Mouse (Mus musculus) heart, embryonic 10.5 days (tissue): ENCODE results near the gene Slc6a20b. TPM values are rescaled to one million over a fixed set of nuclear protein-coding genes. Genes with fewer than 3 reads are reported as not detected.

Experiments used
- DNase-seq: peaks from one replicate; pipeline ENCODE4 v3.0.0-alpha.2; 2017; ENCODE audit warnings: low spot score
- H3K27ac ChIP-seq: fragments of 300-500 bp; sonication (generic); 2 replicates; pipeline ENCODE4 v1.5.1; 2016; ENCODE audit warnings: mild to moderate bottlenecking
- H3K27me3 ChIP-seq: fragments of 300-500 bp; sonication (generic); 2 replicates; pipeline ENCODE4 v1.6.1; 2016; ENCODE audit warnings: mild to moderate bottlenecking; ENCODE audit not compliant: poor library complexity, insufficient read depth, severe bottlenecking
- H3K36me3 ChIP-seq: fragments of 300-500 bp; sonication (generic); 2 replicates; pipeline ENCODE4 v1.6.1; 2016; ENCODE audit warnings: mild to moderate bottlenecking, moderate library complexity
- H3K4me1 ChIP-seq: fragments of 300-500 bp; sonication (generic); 2 replicates; pipeline ENCODE4 v1.6.1; 2016; ENCODE audit warnings: mild to moderate bottlenecking
- H3K4me3 ChIP-seq: fragments of 300-500 bp; sonication (generic); 2 replicates; pipeline ENCODE4 v1.5.1; 2016; ENCODE audit warnings: mild to moderate bottlenecking, moderate library complexity
- H3K9me3 ChIP-seq: fragments of 300-500 bp; sonication (generic); 2 replicates; pipeline ENCODE4 v1.6.1; 2016; ENCODE audit warnings: mild to moderate bottlenecking, moderate library complexity
- WGBS: fragments of 180-500 bp; shearing (Covaris S2); methylation state at CpG from one replicate; pipeline ENCODE4 v1.1.7; 2016; 5-methylcytosine and 5-hydroxymethylcytosine counted together
- polyA plus RNA-seq: library from polyadenylated mRNA; unstranded; fragments of >200 nt; fragmentation: Nextera tagmentation; extraction: Ambion mirVana; gene quantifications from 2 replicates; pipeline ENCODE4 v1.2.1, GENCODE M21; 2016

The Slc6a20b gene
- polyA plus RNA-seq, 1 experiment from 2014 or later: 0.35 TPM

DNA sequence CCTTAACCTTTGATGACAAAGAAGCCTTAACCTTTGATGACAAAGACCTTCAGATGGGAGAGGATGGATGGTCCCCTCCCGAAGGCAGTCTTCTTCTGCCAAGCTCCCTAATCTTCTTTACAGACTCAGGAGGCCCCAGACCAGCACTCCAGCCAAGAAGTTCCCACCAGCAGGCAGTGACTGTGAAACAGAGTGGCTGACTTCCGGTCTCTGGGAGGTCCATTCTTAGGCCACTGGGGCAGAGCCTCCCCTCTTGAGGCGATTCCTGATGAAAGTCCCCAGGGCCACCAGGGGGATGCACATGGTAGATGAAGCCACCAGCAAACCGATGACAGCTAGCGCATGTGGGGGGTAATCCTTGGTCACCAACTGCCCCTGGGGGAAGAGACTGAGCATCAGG is 4.4 kb upstream of the Slc6a20b start:
- Histone ChIP-seq H3K4me1 (peaks cover 5% of the 10 kb centered on the region), H3K9me3 (no peaks in the 10 kb centered on the region), H3K36me3 (no peaks in the 10 kb centered on the region), H3K27me3 (peaks cover 18% of the 10 kb centered on the region; the same call in 1 of the 2 replicates), H3K27ac (no peak overlapping the region), H3K4me3 (no peak overlapping the region)
- DNase-seq: no peak
- 64% methylated on average over 5 of the region's 5 CpGs for WGBS

DNA sequence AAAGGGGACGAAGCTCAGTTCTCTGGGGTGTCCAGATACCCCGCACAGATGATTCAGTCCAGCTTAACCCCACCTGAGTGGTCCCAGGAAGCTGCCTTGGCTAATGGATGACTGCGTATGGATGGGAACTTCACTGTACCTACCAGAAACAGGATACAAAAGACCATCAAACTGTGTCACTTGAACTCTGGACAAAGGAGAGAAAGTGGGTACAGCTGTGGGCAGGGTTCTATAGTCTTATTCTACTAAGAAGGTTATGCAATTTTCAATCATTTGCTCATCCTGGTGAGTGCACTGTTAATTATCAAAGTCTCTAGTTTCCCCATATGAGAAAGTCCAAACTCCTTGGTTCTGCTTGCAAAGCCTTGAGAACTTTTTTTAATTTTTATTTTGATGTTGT is 628 bp upstream of the Slc6a20b start:
- DNase-seq: no peak
- no peak overlapping the region for H3K27ac ChIP-seq
- peaks cover 4% of the 10 kb centered on the region; the same call in 1 of the 2 replicates for H3K27me3 ChIP-seq
- WGBS: 84% methylated on average over 3 of the region's 3 CpGs
- H3K9me3 ChIP-seq: no peaks in the 10 kb centered on the region
- no peak overlapping the region for H3K4me3 ChIP-seq
- no peaks in the 10 kb centered on the region for H3K4me1 ChIP-seq
- H3K36me3 ChIP-seq: no peaks in the 10 kb centered on the region

DNA sequence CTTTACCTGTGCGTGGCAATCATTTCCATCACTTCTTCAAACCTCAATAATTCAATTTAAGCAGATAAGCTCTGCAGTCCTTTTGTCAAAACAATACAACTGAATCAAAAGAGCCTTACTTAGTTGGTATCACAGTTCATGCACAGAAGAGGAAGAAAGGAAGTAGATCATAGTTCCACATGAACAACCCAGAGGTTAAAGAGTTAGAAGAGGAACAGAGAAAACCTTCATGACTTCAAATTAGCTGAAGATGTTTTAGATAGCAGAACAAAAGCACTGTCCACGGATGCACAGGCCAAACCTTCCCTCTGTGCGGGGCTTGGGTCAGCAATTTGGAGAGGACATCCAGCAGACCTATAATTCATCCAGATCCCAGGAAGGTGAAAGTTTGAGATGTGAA is 699 bp downstream of the Slc6a20b start:
- Histone ChIP-seq H3K36me3 (no peaks in the 10 kb centered on the region), H3K27ac (no peak overlapping the region), H3K4me1 (no peaks in the 10 kb centered on the region), H3K27me3 (no peaks in the 10 kb centered on the region), H3K9me3 (no peaks in the 10 kb centered on the region), H3K4me3 (no peak overlapping the region)
- DNase-seq: no peak
- WGBS: 83% methylated on average over 3 of the region's 3 CpGs

DNA sequence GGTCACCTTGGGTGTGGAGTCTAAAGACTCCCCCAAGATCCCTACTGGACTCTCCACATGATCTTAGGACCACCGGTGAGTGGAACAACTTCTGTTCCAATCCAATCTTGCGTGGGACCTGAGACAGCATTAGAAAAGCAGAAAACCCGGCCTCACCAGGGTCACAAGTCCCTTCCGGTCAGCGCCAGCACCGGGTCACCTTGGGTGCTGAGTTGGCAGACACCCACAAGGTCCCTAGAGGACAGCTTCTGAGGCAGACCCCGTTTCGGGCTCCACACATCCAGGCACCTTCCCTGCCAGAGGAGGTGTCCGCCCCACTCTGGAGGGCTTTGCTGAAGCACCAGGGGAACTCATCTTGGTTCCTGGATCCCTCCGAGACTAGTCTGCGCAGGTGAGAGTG is 6.5 kb downstream of the Slc6a20b start:
- no peaks in the 10 kb centered on the region for H3K27me3 ChIP-seq
- H3K27ac ChIP-seq: no peak overlapping the region
- no peaks in the 10 kb centered on the region for H3K36me3 ChIP-seq
- H3K4me1 ChIP-seq: no peaks in the 10 kb centered on the region
- H3K9me3 ChIP-seq: no peaks in the 10 kb centered on the region
- 86% methylated on average over 11 of the region's 11 CpGs for WGBS
- DNase-seq: no peak
- no peak overlapping the region for H3K4me3 ChIP-seq

DNA sequence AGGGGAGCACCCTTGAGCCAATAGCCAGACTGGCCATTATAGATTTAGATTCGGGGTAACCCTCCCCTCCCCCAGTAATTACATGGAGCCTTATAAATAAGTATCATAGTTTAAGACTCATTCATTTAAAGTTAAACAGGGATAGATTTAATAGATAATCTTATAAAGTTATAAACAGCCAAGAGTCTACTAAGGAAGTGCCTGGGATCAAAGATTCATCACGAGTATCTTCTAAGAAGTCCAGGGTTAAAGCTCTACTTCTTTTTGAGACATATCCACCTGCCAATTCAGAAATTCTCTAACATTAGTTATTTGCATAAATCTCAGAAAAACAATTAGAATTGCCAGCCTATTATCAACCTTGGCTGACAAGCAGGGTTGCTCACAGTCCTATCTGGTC is 7.6 kb downstream of the Slc6a20b start:
- Histone ChIP-seq H3K36me3 (no peaks in the 10 kb centered on the region), H3K9me3 (no peaks in the 10 kb centered on the region), H3K4me3 (no peak overlapping the region), H3K27ac (no peak overlapping the region), H3K27me3 (no peaks in the 10 kb centered on the region), H3K4me1 (no peaks in the 10 kb centered on the region)
- no peak for DNase-seq
- WGBS: 78% methylated on average over 2 of the region's 2 CpGs

DNA sequence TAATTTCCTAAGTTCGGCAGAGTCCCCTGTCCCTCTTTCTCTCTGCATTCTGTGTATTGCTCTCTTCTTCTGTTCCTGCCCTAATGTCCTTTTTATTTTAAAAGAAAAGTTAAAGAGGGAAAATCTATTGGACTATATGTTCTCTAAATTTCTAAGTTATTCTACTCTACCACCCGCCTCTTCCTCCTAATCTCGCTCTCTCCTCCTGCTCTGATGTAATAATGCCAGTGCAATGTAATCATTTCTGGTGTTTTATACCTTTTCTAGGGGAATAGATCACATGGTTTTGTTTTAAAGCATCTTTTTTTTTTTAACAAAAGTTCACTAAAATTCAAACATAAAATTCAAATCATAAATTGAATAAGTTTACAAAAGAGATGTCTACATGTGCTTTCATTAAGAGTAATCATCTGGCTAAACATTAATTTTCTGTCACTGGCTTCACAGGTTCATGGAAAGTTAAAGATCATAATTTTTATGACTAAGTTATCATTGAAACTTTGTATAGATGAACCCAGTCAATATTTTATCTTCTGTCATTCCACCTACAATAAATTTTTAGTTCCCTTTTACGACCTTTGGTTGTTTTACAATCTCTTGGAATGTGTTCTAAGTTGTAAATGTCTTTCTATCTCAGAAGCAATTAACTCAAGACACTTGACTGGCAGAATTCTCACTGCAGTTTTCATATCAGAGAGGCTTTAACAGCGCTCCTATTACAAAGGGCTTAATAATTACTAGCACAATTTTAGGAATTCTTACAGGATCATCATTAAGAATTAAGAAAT is 11.9 kb downstream of the Slc6a20b start:
- H3K9me3 ChIP-seq: no peaks in the 10 kb centered on the region
- H3K36me3 ChIP-seq: no peaks in the 10 kb centered on the region
- H3K27ac ChIP-seq: no peak overlapping the region
- WGBS: 86% methylated on average over 5 of the region's 5 CpGs
- H3K27me3 ChIP-seq: no peaks in the 10 kb centered on the region
- no peaks in the 10 kb centered on the region for H3K4me1 ChIP-seq
- no peak for DNase-seq
- no peak overlapping the region for H3K4me3 ChIP-seq

DNA sequence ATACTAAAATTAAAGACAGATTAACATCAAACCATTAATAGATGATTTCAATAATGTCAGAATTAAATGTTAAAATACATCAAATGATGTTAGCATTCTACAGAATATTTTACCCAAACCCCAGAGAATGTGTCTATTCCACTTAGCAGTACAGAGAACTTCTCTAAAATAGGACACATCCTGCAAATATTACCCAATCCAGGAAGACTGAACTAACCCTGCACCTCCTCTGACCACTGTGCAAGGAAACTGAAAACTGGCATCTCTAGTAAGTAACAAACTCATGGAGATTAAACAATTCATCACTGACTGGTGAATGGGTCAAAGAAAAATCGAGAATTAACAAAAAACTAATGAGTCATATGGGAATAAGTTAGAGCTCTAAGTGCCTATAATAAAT is 30.8 kb downstream of the Slc6a20b start:
- H3K27me3 ChIP-seq: no peaks in the 10 kb centered on the region
- no peak overlapping the region for H3K27ac ChIP-seq
- WGBS: 76% methylated on average over 1 of the region's 1 CpGs
- no peaks in the 10 kb centered on the region for H3K36me3 ChIP-seq
- no peak for DNase-seq
- H3K4me3 ChIP-seq: no peak overlapping the region
- H3K4me1 ChIP-seq: peaks cover 9% of the 10 kb centered on the region; the same call in 1 of the 2 replicates
- H3K9me3 ChIP-seq: no peaks in the 10 kb centered on the region

DNA sequence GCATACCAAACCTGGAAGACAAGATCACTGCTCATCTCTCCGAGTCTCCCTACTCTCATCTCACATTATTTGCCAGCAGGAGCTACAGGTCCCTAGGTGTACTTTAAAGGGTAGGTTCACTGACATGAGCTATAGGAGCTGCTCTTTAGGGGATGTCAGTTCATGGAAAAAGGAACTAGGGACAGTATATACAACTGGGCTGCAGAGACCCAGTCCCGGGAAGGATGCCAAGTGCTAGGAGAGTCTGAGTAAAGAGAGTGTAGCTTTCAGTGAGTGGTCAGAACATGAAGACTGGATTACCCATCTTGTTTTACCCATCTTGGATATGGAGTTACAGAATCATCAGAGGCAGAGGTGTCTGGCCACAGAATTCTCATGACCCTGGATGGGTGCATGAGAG is 35.0 kb downstream of the Slc6a20b start:
- 91% methylated on average over 2 of the region's 2 CpGs for WGBS
- peaks cover 12% of the 10 kb centered on the region; the same call in 1 of the 2 replicates for H3K36me3 ChIP-seq
- no peaks in the 10 kb centered on the region for H3K9me3 ChIP-seq
- H3K27me3 ChIP-seq: no peaks in the 10 kb centered on the region
- H3K4me3 ChIP-seq: no peak overlapping the region
- DNase-seq: no peak
- H3K27ac ChIP-seq: no peak overlapping the region
- peaks cover 9% of the 10 kb centered on the region; the same call in 1 of the 2 replicates for H3K4me1 ChIP-seq

DNA sequence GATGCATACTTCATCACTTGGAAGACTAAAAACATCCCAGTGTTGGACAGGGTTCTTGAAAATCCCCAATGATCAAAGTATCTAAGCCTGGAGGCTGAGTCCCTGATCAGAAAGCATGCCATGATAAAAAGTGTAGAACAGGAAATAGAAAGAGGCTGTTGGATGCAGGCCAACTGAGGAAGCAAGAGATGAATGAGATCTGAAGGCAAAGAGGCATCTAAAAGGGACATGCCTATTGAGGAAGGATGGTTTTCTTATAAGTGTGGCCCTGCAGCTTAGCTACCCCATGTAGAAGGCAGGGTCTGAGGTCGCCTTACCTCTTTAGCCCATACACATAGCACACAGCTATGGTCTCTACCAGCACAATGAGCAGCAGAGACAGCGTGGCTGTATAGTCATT is 35.5 kb downstream of the Slc6a20b start:
- Histone ChIP-seq H3K36me3 (peaks cover 12% of the 10 kb centered on the region; the same call in 1 of the 2 replicates), H3K27me3 (no peaks in the 10 kb centered on the region), H3K4me3 (no peak overlapping the region), H3K9me3 (no peaks in the 10 kb centered on the region), H3K27ac (no peak overlapping the region), H3K4me1 (peaks cover 9% of the 10 kb centered on the region; the same call in 1 of the 2 replicates)
- 89% methylated on average over 2 of the region's 2 CpGs for WGBS
- no peak for DNase-seq

DNA sequence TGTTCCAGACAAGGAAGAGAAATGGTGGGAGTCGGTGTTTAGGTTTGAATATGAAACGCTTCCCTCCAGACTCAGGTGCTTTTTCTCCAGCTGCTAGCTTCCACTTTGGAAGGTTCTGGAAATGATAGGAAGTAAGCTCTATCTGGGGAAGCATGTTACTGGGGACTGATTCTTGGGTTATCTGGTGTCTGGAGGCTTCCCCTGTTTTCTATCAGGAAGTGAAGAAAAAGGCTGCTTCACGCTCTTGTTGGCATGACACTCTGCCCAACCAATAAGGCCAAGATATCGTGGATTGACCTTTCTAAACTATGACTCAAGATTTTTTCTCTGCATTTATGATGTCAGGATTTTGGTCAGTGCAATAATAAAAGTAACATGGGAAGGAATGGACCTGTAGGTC is 37.2 kb downstream of the Slc6a20b start:
- Histone ChIP-seq H3K27ac (no peak overlapping the region), H3K27me3 (no peaks in the 10 kb centered on the region), H3K4me3 (no peak overlapping the region), H3K4me1 (peaks cover 9% of the 10 kb centered on the region; the same call in 1 of the 2 replicates), H3K9me3 (no peaks in the 10 kb centered on the region), H3K36me3 (peaks cover 18% of the 10 kb centered on the region; the same call in 1 of the 2 replicates)
- WGBS: 85% methylated on average over 4 of the region's 4 CpGs
- no peak for DNase-seq

DNA sequence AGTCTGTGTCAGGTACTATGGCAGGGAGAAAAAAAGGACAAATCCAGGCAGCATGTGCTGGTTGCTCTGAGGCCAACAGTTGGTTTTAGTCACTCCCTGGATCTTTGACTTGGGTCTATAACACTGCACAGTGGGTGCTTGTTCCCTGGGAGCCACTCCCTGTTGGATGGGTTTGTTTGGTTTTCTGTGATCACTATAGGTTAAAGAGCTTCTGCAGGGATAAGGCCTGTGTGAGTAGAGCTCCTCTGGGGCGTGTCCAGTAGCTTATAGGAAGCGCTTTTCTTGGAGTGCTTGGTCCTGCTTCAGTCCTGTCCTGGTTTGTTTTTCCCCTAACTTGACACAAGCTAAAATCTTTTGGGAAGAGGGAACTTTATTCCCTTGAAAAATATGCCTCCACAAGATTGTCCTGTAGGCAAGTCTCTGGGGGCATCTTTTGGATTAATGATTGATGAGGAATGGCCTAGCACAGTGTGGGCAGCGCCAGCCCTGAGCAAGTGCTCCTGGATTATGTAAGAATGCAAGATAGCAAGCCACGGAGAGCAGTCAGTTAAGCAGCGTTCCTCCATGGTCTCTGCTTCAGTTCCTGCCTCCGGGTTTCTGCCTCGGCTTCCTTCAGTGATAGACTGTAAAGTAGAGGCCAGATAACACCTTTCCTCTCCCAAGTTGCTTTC is 43.0 kb downstream of the Slc6a20b start:
- no peaks in the 10 kb centered on the region for H3K4me1 ChIP-seq
- no peak for DNase-seq
- H3K9me3 ChIP-seq: no peaks in the 10 kb centered on the region
- no peak overlapping the region for H3K27ac ChIP-seq
- H3K4me3 ChIP-seq: no peak overlapping the region
- H3K36me3 ChIP-seq: peaks cover 35% of the 10 kb centered on the region
- no peaks in the 10 kb centered on the region for H3K27me3 ChIP-seq
- WGBS: 54% methylated on average over 7 of the region's 7 CpGs

DNA sequence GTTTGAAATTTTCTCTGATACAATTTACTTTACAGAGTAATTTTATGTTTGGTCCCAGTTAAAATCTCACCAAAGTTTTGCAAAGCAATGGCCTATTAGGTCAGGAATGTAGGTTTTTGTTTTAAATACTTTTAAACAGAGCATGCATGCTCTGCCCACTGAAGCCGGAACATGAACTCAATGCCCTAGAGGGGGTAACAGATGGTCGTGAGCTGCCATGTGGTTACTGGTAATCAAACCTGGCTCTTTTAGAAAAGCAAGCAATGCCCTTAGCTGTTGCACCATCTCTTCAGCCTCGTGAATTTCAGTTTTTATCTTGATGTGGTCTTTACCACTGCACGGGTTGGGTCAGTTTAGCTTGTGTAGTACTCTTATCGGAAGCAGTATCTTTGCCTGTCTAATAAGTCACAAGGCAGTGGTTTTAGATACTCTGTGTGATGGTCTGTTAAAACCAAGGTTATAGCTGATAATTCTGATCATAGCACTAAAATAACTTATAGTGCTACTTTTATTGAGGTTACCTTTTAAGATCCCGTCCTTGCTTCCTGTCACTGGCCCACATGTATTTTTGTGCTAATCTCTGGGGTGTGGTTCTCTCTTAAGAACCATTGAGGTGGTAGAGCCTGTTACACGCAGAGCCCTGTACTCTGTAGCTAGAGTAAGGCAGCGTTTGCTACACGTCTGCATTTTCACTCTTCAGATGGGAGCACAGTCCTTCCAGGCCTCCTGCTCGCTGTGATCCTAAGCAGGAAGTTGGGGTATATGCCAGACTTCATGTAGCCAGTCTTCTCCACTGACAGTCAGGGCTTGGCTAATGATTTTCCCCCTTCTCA is 54.8 kb downstream of the Slc6a20b start:
- Histone ChIP-seq H3K4me3 (no peak overlapping the region), H3K9me3 (no peaks in the 10 kb centered on the region), H3K27me3 (no peaks in the 10 kb centered on the region), H3K36me3 (peaks cover 27% of the 10 kb centered on the region; the same call in 1 of the 2 replicates), H3K4me1 (no peaks in the 10 kb centered on the region), H3K27ac (no peak overlapping the region)
- 85% methylated on average over 10 of the region's 10 CpGs for WGBS
- DNase-seq: no peak

DNA sequence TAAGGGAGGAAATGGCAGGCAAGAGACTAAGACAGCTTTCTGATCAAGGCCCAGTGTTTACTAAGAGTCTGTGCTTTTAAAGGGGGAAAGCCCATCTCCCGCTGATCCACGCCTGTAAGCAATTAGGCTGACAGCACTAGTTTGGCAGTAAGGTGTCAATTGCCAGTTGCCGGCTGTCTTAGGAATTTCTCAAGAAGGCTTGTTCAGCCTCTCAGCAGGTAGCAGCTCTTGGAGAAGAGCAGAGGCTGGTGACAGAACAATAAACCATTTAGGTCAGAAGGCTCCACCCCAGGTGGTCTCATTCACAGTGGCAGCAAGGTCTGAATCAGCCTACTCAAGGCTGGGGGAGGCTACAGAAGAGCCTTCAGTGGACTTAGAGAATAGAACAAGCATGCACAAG is 77.8 kb downstream of the Slc6a20b start:
- WGBS: 22% methylated on average over 3 of the region's 3 CpGs
- DNase-seq: no peak
- peaks cover 8% of the 10 kb centered on the region for H3K4me1 ChIP-seq

More for the DNA sequence above, 77.8 kb downstream of the Slc6a20b start:
- Histone ChIP-seq H3K36me3 (peaks cover 82% of the 10 kb centered on the region), H3K4me3 (no peak overlapping the region), H3K9me3 (no peaks in the 10 kb centered on the region), H3K27me3 (no peaks in the 10 kb centered on the region), H3K27ac (no peak overlapping the region)
